Mouse (Mus musculus) G1E (cell line): ENCODE measurements around the gene Aqp3. TPM values are rescaled to one million over a fixed set of nuclear protein-coding genes. Genes with fewer than 3 reads are reported as not detected.
"Not testable (repeated sequence)": the region's sequence is repeated elsewhere in the genome, so short reads cannot be mapped to it uniquely, and the experiment has no call there.

Source experiments
- ATAC-seq: 2 replicates; pipeline ENCODE4 v1.8.0; 2016; ENCODE audit warnings: mild to moderate bottlenecking; ENCODE audit not compliant: insufficient number of reproducible peaks, poor library complexity, low FRiP score, severe bottlenecking; ENCODE audit errors: extremely low read depth
- DNase-seq: peaks from one replicate; pipeline ENCODE4 v3.0.0; 2012; ENCODE audit warnings: low spot score
- H3K27me3 ChIP-seq: 2 replicates; pipeline ENCODE4 v1.6.1; 2012; ENCODE audit warnings: mild to moderate bottlenecking, low read length, inconsistent platforms; ENCODE audit not compliant: insufficient read depth
- H3K36me3 ChIP-seq: replicated peaks from 2 replicates; pipeline ENCODE3; 2012; ENCODE audit warnings: mild to moderate bottlenecking, inconsistent platforms
- H3K4me1 ChIP-seq: 2 replicates; pipeline ENCODE4 v1.6.1; 2012; ENCODE audit warnings: low read depth, low read length, inconsistent platforms, mixed read lengths; ENCODE audit not compliant: insufficient read depth
- H3K4me3 ChIP-seq: 2 replicates; pipeline ENCODE4 v1.5.1; 2012; ENCODE audit warnings: low read depth, mild to moderate bottlenecking, inconsistent platforms, low read length, moderate library complexity, mixed read lengths
- H3K9me3 ChIP-seq: replicated peaks from 2 replicates; pipeline ENCODE4 v1.6.1; 2012; ENCODE audit warnings: inconsistent platforms
- CTCF ChIP-seq: IDR thresholded peaks from 2 replicates; pipeline ENCODE4 v1.5.1; 2012; ENCODE audit warnings: low read depth, low read length, inconsistent platforms, mixed read lengths
- GATA1 ChIP-seq: IDR thresholded peaks from 2 replicates; pipeline ENCODE4 v1.6.1; 2012; ENCODE audit warnings: borderline replicate concordance, low read length, inconsistent platforms, mixed read lengths
- GATA2 ChIP-seq: IDR thresholded peaks from 2 replicates; pipeline ENCODE4 v1.6.1; 2012; ENCODE audit warnings: low read depth, low read length, inconsistent platforms, borderline replicate concordance
- POLR2AphosphoS5 ChIP-seq: IDR thresholded peaks from 2 replicates; pipeline ENCODE4 v1.6.1; 2012; ENCODE audit warnings: low read depth, low read length, inconsistent platforms; ENCODE audit not compliant: insufficient replicate concordance
- TAL1 ChIP-seq: conservative IDR thresholded peaks from 2 replicates; pipeline ENCODE4 v1.6.1; 2012; ENCODE audit warnings: low read depth, low read length, inconsistent platforms, mixed read lengths
- polyA plus RNA-seq: library from polyadenylated mRNA; stranded (reverse); fragments of >175 nt; gene quantifications from 2 replicates; pipeline ENCODE4 v1.2.3, GENCODE M21; 2012
- total RNA-seq, 2 experiments: library from RNA; stranded (forward) in 1 of 2; stranded (reverse) in 1 of 2; fragments of 200-1000 nt in 1 of 2; fragments of >200 nt in 1 of 2; fragmentation: Nextera tagmentation in 1 of 2; gene quantifications; 2 replicates each; pipeline ENCODE4 v1.2.3; 2014 to 2017

Aqp3 gene
- total and polyA plus RNA-seq, 3 experiments = 0.98 to 1.9 TPM; not detected in 1

DNA sequence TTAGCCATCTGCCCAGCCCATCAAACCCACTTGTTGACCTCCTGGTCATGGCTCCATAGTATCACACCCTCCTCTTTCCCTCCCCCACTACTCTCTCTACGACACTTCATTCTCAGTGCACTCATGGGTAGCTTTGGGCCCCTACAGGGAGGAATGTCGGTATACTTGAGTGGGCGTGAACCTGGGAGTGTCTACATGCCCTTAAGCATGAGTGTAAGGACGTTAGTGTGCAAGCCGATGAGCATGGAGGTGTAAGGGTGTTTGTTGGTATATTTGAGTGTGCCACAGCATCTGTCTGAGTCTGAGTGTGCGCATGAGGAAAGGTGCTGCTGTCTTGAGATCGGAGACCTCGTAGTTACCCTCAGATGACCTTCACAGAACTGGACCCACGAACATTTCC, 11.0 kb downstream of the Aqp3 start:
- peaks cover 70% of the 10 kb centered on the region for H3K4me1 ChIP-seq
- H3K36me3 ChIP-seq = no peaks in the 10 kb centered on the region
- H3K4me3 ChIP-seq = peak overlapping the region; percentile 1; the same call in 1 of the 2 replicates
- no peaks in the 10 kb centered on the region for H3K27me3 ChIP-seq
- TF ChIP-seq CTCF (no peak), GATA2 (no peak), GATA1 (no peak), TAL1 (no peak), POLR2AphosphoS5 (no peak)
- no peaks in the 10 kb centered on the region for H3K9me3 ChIP-seq
- DNase-seq = no peak
- no peak for ATAC-seq

DNA sequence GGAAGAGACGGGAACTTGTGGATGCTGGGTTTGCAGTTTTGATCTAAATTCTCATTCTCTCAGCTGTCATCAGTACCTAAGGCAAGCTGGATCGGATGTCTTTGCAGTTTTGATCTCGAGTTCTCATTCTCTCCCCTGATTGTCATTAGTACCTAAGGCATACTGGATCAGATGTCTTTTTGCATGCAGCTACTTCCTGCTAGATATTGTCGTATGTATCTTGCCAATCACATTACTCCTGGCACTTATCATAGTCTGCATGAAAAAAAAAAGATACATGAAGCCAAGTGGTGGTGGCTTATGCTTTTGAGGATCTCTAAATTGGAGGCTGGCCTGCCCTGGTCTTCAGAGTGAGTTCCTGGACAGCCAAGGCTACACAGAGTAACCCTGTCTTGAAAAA, 13.2 kb downstream of the Aqp3 start:
- no peak for DNase-seq
- ATAC-seq = no peak
- peaks cover 63% of the 10 kb centered on the region for H3K4me1 ChIP-seq
- H3K4me3 ChIP-seq = no peak overlapping the region
- no peak for TF ChIP-seq GATA2
- no peak for TF ChIP-seq CTCF
- TF ChIP-seq POLR2AphosphoS5 = no peak
- no peak for TF ChIP-seq GATA1
- no peak for TF ChIP-seq TAL1
- no peaks in the 10 kb centered on the region for H3K36me3 ChIP-seq
- no peaks in the 10 kb centered on the region for H3K9me3 ChIP-seq
- H3K27me3 ChIP-seq = no peaks in the 10 kb centered on the region

DNA sequence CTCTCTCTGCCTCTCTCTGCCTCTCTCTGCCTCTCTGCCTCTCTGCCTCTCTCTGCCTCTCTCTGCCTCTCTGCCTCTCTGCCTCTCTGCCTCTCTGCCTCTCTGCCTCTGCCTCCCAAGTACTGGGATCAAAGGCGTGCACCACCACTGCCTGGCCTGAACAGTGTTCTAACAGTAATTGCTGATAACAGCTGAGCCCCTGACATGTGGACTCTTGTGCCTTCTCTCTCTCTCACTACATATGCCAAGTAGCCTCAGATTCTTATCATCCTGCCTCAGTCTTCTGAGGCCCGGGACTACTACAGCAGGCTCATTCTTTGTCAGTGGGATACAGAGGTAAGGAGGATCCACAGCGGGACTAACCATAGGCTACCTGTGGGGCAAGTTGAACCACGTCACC, 15.2 kb downstream of the Aqp3 start:
- H3K36me3 ChIP-seq, H3K4me3 ChIP-seq, DNase-seq, H3K27me3 ChIP-seq, H3K9me3 ChIP-seq: not testable (repeated sequence)
- peak; percentile 58 for ATAC-seq
- peaks cover 55% of the 10 kb centered on the region for H3K4me1 ChIP-seq

DNA sequence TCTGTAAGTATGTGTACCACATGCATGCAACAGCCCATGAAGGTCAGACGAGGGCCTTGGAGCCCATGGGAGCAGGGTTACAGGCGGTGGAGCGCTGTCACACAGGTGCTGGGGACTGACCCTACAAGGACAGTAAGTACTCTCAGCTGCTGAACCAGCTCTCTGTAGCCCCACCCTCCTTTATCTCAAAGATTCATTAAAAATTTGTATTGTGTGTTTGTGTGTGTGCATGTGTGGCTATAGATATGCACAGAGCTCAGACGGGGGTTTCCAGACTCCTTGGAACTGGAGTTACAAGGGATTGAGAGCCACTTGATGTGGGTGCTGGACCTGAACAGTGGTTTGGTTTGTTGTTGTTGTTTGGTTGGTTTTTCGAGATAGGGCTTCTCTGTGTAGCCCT, 16.2 kb downstream of the Aqp3 start:
- DNase-seq (no peak), ATAC-seq (no peak)
- H3K9me3 ChIP-seq = no peaks in the 10 kb centered on the region
- no peak for TF ChIP-seq TAL1
- no peak for TF ChIP-seq GATA1
- TF ChIP-seq GATA2 = no peak
- TF ChIP-seq CTCF = no peak
- no peak for TF ChIP-seq POLR2AphosphoS5
- peaks cover 44% of the 10 kb centered on the region for H3K4me1 ChIP-seq
- H3K27me3 ChIP-seq = no peaks in the 10 kb centered on the region
- H3K36me3 ChIP-seq = no peaks in the 10 kb centered on the region
- H3K4me3 ChIP-seq = no peak overlapping the region

DNA sequence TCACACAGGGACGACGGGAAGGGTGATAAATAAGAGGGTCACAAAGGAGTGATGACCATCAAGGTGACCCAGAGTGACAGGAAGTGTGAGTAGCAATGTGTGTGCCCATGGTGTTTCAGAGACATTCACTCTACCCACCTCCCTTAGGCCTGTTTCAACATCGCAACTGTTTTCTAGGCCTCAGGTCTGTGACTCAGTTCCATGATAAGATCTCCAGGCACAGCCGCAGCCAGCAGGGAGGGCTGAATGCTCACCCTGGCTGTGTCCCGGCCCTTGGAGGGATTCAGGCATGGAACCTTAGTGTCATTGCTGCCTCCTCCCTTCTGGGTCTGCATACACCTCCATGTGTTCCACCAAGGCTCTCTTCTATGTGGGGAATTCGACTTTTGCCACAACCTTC, 19.3 kb downstream of the Aqp3 start:
- TF ChIP-seq POLR2AphosphoS5 = no peak
- TF ChIP-seq GATA2 = no peak; the same call in 1 of the 2 replicates
- TF ChIP-seq CTCF = no peak
- TF ChIP-seq GATA1 = no peak
- no peak for TF ChIP-seq TAL1
- Histone ChIP-seq H3K27me3 (peaks cover 10% of the 10 kb centered on the region), H3K36me3 (no peaks in the 10 kb centered on the region), H3K9me3 (no peaks in the 10 kb centered on the region), H3K4me3 (peak overlapping the region; percentile 22; the same call in 1 of the 2 replicates), H3K4me1 (peaks cover 29% of the 10 kb centered on the region)
- no peak for DNase-seq
- ATAC-seq = peak; percentile 25

DNA sequence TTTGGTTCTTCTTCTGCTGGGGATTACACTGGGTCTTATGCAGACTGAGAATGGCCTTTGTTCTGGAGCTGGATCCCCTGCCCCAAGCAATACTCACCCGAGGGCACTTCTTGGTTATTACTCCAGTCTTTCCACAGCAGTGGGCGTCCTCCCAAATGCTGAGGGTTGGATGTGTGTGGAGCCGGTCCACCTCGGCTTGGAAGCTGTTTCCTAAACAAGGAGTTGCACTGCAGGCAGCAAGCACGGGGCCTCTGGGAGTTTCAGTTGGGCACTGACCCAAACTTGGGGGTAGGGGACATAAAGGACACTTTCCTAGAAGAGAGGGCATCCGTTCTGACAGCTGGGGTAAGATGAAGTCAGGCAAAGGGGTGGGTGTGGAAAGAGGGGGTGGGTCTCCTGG, 23.5 kb downstream of the Aqp3 start:
- Histone ChIP-seq H3K36me3 (no peaks in the 10 kb centered on the region), H3K4me3 (no peak overlapping the region), H3K4me1 (peaks cover 19% of the 10 kb centered on the region), H3K9me3 (no peaks in the 10 kb centered on the region), H3K27me3 (peaks cover 27% of the 10 kb centered on the region)
- no peak for TF ChIP-seq GATA1
- TF ChIP-seq POLR2AphosphoS5 = no peak
- TF ChIP-seq TAL1 = no peak
- no peak for TF ChIP-seq GATA2
- no peak for TF ChIP-seq CTCF
- DNase-seq (no peak), ATAC-seq (no peak)

DNA sequence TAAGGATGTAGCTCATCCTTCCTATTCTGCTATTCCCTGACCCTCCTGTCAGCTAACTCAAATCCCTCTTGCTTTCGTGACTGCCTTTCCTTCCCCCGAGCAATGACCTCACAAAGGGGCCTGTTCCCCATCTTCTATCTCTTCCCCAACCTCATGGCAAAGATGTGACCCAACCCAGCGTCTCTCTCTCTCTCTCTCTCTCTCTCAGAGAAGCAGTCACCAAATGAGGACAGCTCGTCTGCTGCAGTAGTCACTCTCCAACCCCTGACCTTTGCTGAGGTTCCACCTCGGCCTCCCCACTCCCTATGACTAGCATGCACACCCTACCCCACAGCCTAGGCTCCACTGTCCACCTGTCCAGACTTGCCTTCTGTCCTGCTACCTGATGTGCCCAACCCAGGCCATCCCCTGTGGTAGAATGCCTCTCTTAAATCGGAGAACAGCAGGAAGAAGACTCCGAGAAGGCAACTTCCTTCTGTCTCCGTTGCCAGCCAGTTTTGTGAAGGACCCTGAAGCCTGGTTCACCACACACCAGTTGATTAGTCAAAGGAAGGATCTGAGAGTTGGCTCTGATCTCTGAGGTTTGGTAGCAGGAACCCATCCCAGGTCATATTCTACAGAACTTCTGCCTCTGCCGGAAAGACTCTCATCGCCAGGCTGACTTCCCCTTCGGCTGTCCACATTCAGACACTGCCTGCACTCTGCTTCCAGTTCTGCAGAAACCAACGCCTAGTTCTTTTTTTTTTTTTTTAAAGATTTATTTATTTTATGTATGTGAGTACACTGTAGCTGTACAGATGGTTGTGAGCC, 24.8 kb downstream of the Aqp3 start:
- no peak for ATAC-seq
- no peaks in the 10 kb centered on the region for H3K9me3 ChIP-seq
- peaks cover 9% of the 10 kb centered on the region for H3K4me1 ChIP-seq
- DNase-seq = no peak
- no peak overlapping the region for H3K4me3 ChIP-seq
- no peaks in the 10 kb centered on the region for H3K36me3 ChIP-seq
- TF ChIP-seq GATA2 = no peak
- no peak for TF ChIP-seq CTCF
- no peak for TF ChIP-seq GATA1
- peaks cover 27% of the 10 kb centered on the region for H3K27me3 ChIP-seq
